Mouse (Mus musculus): Measurements from ENCODE around the gene Nlrc5. TPM values are rescaled to one million over a fixed set of nuclear protein-coding genes. Genes with fewer than 3 reads are reported as not detected.

The Nlrc5 gene
- polyA plus RNA-seq, 1 experiment from 2014 or later, result 0.50 TPM

GRCm38 (mm10) chr8:94540025-94540424 lies 105.9 kb downstream of the Nlrc5 start:
- no peak for ATAC-seq

GRCm38 (mm10) chr8:94540889-94541795 lies 107.0 kb downstream of the Nlrc5 start:
- WGBS, result 67% methylated on average over 16 of the region's 18 CpGs
- Histone ChIP-seq H3K9ac (ENCODE audit: low read depth, low read length) (no peak overlapping the region), H3K4me3 (ENCODE audit: low read depth, low read length) (no peak overlapping the region), H3K9me3 (ENCODE audit: control insufficient read depth) (no peaks in the 10 kb centered on the region), H3K4me1 (replicated peaks; ENCODE audit: control insufficient read depth, insufficient read depth, low read length) (no peaks in the 10 kb centered on the region), H3K36me3 (ENCODE audit: control insufficient read depth, insufficient read depth) (no peaks in the 10 kb centered on the region), H3K4me2 (replicated peaks; ENCODE audit: low read depth) (no peak overlapping the region), H3K27ac (ENCODE audit: low read depth, low read length) (no peak overlapping the region), H3K27me3 (replicated peaks; ENCODE audit: control insufficient read depth, insufficient read depth, low read length) (no peaks in the 10 kb centered on the region)
- no peak for ATAC-seq
- no peak for TF ChIP-seq CTCF (IDR thresholded peaks at IDR 0.05; ENCODE audit: low read depth)

More at GRCm38 (mm10) chr8:94540025-94540424, 105.9 kb downstream of the Nlrc5 start:
- Histone ChIP-seq H3K4me2 (replicated peaks; ENCODE audit: low read depth) (no peak overlapping the region), H3K27me3 (replicated peaks; ENCODE audit: control insufficient read depth, insufficient read depth, low read length) (peaks cover under 1% of the 10 kb centered on the region; the same call in 1 of the 2 replicates), H3K9ac (ENCODE audit: low read depth, low read length) (no peak overlapping the region), H3K9me3 (ENCODE audit: control insufficient read depth) (no peaks in the 10 kb centered on the region), H3K36me3 (ENCODE audit: control insufficient read depth, insufficient read depth) (no peaks in the 10 kb centered on the region), H3K27ac (ENCODE audit: low read depth, low read length) (no peak overlapping the region), H3K4me3 (ENCODE audit: low read depth, low read length) (no peak overlapping the region), H3K4me1 (replicated peaks; ENCODE audit: control insufficient read depth, insufficient read depth, low read length) (no peaks in the 10 kb centered on the region)
- TF ChIP-seq CTCF (IDR thresholded peaks at IDR 0.05; ENCODE audit: low read depth), result no peak
- 84% methylated on average over 2 of the region's 2 CpGs for WGBS

GRCm38 (mm10) chr8:94543981-94544380 lies 109.8 kb downstream of the Nlrc5 start:
- no peak overlapping the region for H3K4me2 ChIP-seq (replicated peaks; ENCODE audit: low read depth)
- no peaks in the 10 kb centered on the region for H3K27me3 ChIP-seq (replicated peaks; ENCODE audit: control insufficient read depth, insufficient read depth, low read length)
- 58% methylated on average over 8 of the region's 8 CpGs for WGBS
- TF ChIP-seq CTCF (IDR thresholded peaks at IDR 0.05; ENCODE audit: low read depth), result no peak
- H3K9ac ChIP-seq (ENCODE audit: low read depth, low read length), result no peak overlapping the region
- no peak overlapping the region for H3K27ac ChIP-seq (ENCODE audit: low read depth, low read length)
- no peak overlapping the region for H3K4me3 ChIP-seq (ENCODE audit: low read depth, low read length)
- H3K9me3 ChIP-seq (ENCODE audit: control insufficient read depth), result no peaks in the 10 kb centered on the region
- ATAC-seq, result no peak
- H3K36me3 ChIP-seq (ENCODE audit: control insufficient read depth, insufficient read depth), result no peaks in the 10 kb centered on the region
- no peaks in the 10 kb centered on the region for H3K4me1 ChIP-seq (replicated peaks; ENCODE audit: control insufficient read depth, insufficient read depth, low read length)

GRCm38 (mm10) chr8:94549041-94549440 lies 114.9 kb downstream of the Nlrc5 start:
- Histone ChIP-seq H3K9me3 (ENCODE audit: control insufficient read depth) (no peaks in the 10 kb centered on the region), H3K27ac (ENCODE audit: low read depth, low read length) (no peak overlapping the region), H3K27me3 (replicated peaks; ENCODE audit: control insufficient read depth, insufficient read depth, low read length) (no peaks in the 10 kb centered on the region), H3K36me3 (ENCODE audit: control insufficient read depth, insufficient read depth) (no peaks in the 10 kb centered on the region), H3K9ac (ENCODE audit: low read depth, low read length) (no peak overlapping the region), H3K4me1 (replicated peaks; ENCODE audit: control insufficient read depth, insufficient read depth, low read length) (no peaks in the 10 kb centered on the region), H3K4me2 (replicated peaks; ENCODE audit: low read depth) (no peak overlapping the region), H3K4me3 (ENCODE audit: low read depth, low read length) (no peak overlapping the region)
- ATAC-seq, result no peak
- 81% methylated on average over 5 of the region's 5 CpGs for WGBS
- TF ChIP-seq CTCF (IDR thresholded peaks at IDR 0.05; ENCODE audit: low read depth), result no peak

GRCm38 (mm10) chr8:94549482-94549881 lies 115.3 kb downstream of the Nlrc5 start:
- ATAC-seq, result no peak
- H3K4me3 ChIP-seq (ENCODE audit: low read depth, low read length), result no peak overlapping the region
- H3K27ac ChIP-seq (ENCODE audit: low read depth, low read length), result no peak overlapping the region
- no peak overlapping the region for H3K9ac ChIP-seq (ENCODE audit: low read depth, low read length)
- no peaks in the 10 kb centered on the region for H3K27me3 ChIP-seq (replicated peaks; ENCODE audit: control insufficient read depth, insufficient read depth, low read length)
- H3K4me2 ChIP-seq (replicated peaks; ENCODE audit: low read depth), result no peak overlapping the region
- H3K36me3 ChIP-seq (ENCODE audit: control insufficient read depth, insufficient read depth), result no peaks in the 10 kb centered on the region
- H3K4me1 ChIP-seq (replicated peaks; ENCODE audit: control insufficient read depth, insufficient read depth, low read length), result no peaks in the 10 kb centered on the region
- no peaks in the 10 kb centered on the region for H3K9me3 ChIP-seq (ENCODE audit: control insufficient read depth)
- 64% methylated on average over 5 of the region's 5 CpGs for WGBS
- TF ChIP-seq CTCF (IDR thresholded peaks at IDR 0.05; ENCODE audit: low read depth), result no peak

GRCm38 (mm10) chr8:94549998-94550397 lies 115.8 kb downstream of the Nlrc5 start:
- WGBS, result 86% methylated on average over 5 of the region's 5 CpGs
- no peak for TF ChIP-seq CTCF (IDR thresholded peaks at IDR 0.05; ENCODE audit: low read depth)
- no peaks in the 10 kb centered on the region for H3K36me3 ChIP-seq (ENCODE audit: control insufficient read depth, insufficient read depth)
- H3K4me2 ChIP-seq (replicated peaks; ENCODE audit: low read depth), result no peak overlapping the region
- H3K27me3 ChIP-seq (replicated peaks; ENCODE audit: control insufficient read depth, insufficient read depth, low read length), result no peaks in the 10 kb centered on the region
- no peaks in the 10 kb centered on the region for H3K9me3 ChIP-seq (ENCODE audit: control insufficient read depth)
- no peak for ATAC-seq
- no peak overlapping the region for H3K27ac ChIP-seq (ENCODE audit: low read depth, low read length)
- H3K9ac ChIP-seq (ENCODE audit: low read depth, low read length), result no peak overlapping the region
- no peak overlapping the region for H3K4me3 ChIP-seq (ENCODE audit: low read depth, low read length)
- no peaks in the 10 kb centered on the region for H3K4me1 ChIP-seq (replicated peaks; ENCODE audit: control insufficient read depth, insufficient read depth, low read length)
